Mouse (Mus musculus) liver, postnatal 0 days (tissue): ENCODE measurements at regions not wholly inside any gene's neighbourhood (a gene's known extent, or its start where the extent isn't known, plus 50 kb on each side); places are given as distances from the start of the nearest gene placed in this dataset.

ENCODE experiments used
- ATAC-seq: fragments of 200-750 bp; cut with Nextera tagmentation; 2 replicates; pipeline ENCODE4 v1.8.0; 2017; ENCODE audit warnings: mild to moderate bottlenecking, moderate library complexity
- DNase-seq: peaks from one replicate; pipeline ENCODE4 v3.0.0-alpha.2; 2016
- H3K27ac ChIP-seq: fragments of 300-500 bp; sonication (generic); 2 replicates; pipeline ENCODE4 v1.5.1; 2014; ENCODE audit warnings: antibody characterized with exemption, moderate library complexity, mild to moderate bottlenecking, low read depth
- H3K27me3 ChIP-seq: fragments of 300-500 bp; sonication (generic); 2 replicates; pipeline ENCODE4 v1.6.1; 2014; ENCODE audit warnings: low read length, control low read depth, mixed read lengths; ENCODE audit not compliant: insufficient read depth
- H3K36me3 ChIP-seq: fragments of 300-500 bp; sonication (generic); replicated peaks from 2 replicates; pipeline ENCODE4 v1.6.1; 2014; ENCODE audit warnings: mild to moderate bottlenecking, control low read depth, low read length, moderate library complexity, mixed read lengths; ENCODE audit not compliant: insufficient read depth
- H3K4me1 ChIP-seq: fragments of 300-500 bp; sonication (generic); 2 replicates; pipeline ENCODE4 v1.6.1; 2014; ENCODE audit warnings: antibody characterized with exemption, mild to moderate bottlenecking, control low read depth; ENCODE audit not compliant: insufficient read depth
- H3K4me2 ChIP-seq: fragments of 300-500 bp; sonication (generic); 2 replicates; pipeline ENCODE4 v1.6.1; 2014; ENCODE audit warnings: low read depth, mild to moderate bottlenecking, low read length, moderate library complexity, mixed read lengths
- H3K4me3 ChIP-seq: fragments of 300-500 bp; sonication (generic); 2 replicates; pipeline ENCODE4 v1.5.1; 2014; ENCODE audit warnings: low read depth, low read length
- H3K9ac ChIP-seq: fragments of 300-500 bp; sonication (generic); replicated peaks from 2 replicates; pipeline ENCODE4 v1.6.1; 2014; ENCODE audit warnings: mild to moderate bottlenecking, moderate library complexity
- H3K9me3 ChIP-seq: fragments of 300-500 bp; sonication (generic); 2 replicates; pipeline ENCODE4 v1.6.1; 2016; ENCODE audit warnings: mild to moderate bottlenecking, control low read depth, low read length, mixed read lengths
- CTCF ChIP-seq: sonication (generic); IDR thresholded peaks from 2 replicates; pipeline ENCODE4 v1.5.1; 2016; ENCODE audit warnings: antibody characterized with exemption, low read depth
- EP300 ChIP-seq: IDR thresholded peaks from 2 replicates; pipeline ENCODE4 v1.6.1; 2016; ENCODE audit warnings: antibody characterized with exemption, low read depth, mild to moderate bottlenecking
- WGBS: fragments of 180-500 bp; shearing (Covaris S2); extraction: QIAGEN DNeasy Blood & Tissue Kit; methylation state at CpG from one replicate; pipeline ENCODE4 v1.1.7; 2014; ENCODE audit not compliant: insufficient replicate concordance; 5-methylcytosine and 5-hydroxymethylcytosine counted together

GRCm38 (mm10) chr3:41312492-41312891, 229.6 kb upstream of the Pgrmc2 start:
- no peaks in the 10 kb centered on the region for H3K9me3 ChIP-seq
- TF ChIP-seq CTCF (no peak), EP300 (no peak)
- H3K27me3 ChIP-seq, result no peaks in the 10 kb centered on the region
- no peak overlapping the region for H3K4me3 ChIP-seq
- no peak overlapping the region for H3K27ac ChIP-seq
- DNase-seq (no peak), ATAC-seq (no peak)
- no peak overlapping the region for H3K4me2 ChIP-seq
- WGBS, result 83% methylated on average over 6 of the region's 6 CpGs
- H3K9ac ChIP-seq, result no peak overlapping the region
- H3K36me3 ChIP-seq, result no peaks in the 10 kb centered on the region
- no peaks in the 10 kb centered on the region for H3K4me1 ChIP-seq

GRCm38 (mm10) chr3:41307400-41308028, 224.7 kb upstream of the Pgrmc2 start:
- DNase-seq, result no peak
- Histone ChIP-seq H3K9me3 (no peaks in the 10 kb centered on the region), H3K4me3 (no peak overlapping the region), H3K27ac (no peak overlapping the region), H3K9ac (no peak overlapping the region), H3K27me3 (no peaks in the 10 kb centered on the region), H3K4me2 (no peak overlapping the region), H3K4me1 (no peaks in the 10 kb centered on the region), H3K36me3 (no peaks in the 10 kb centered on the region)
- ATAC-seq, result no peak
- TF ChIP-seq CTCF, result no peak
- TF ChIP-seq EP300, result no peak
- WGBS, result 74% methylated on average over 13 of the region's 13 CpGs

- no peak for ATAC-seq
- H3K27ac ChIP-seq, result no peak overlapping the region
Observed at GRCm38 (mm10) chr3:41302805-41303204, 220.0 kb upstream of the Pgrmc2 start.

GRCm38 (mm10) chr3:41298776-41299175, 215.9 kb upstream of the Pgrmc2 start:
- H3K4me1 ChIP-seq, result no peaks in the 10 kb centered on the region
- no peaks in the 10 kb centered on the region for H3K27me3 ChIP-seq
- H3K4me3 ChIP-seq, result no peak overlapping the region
- ATAC-seq, result no peak
- H3K27ac ChIP-seq, result no peak overlapping the region
- 48% methylated on average over 4 of the region's 4 CpGs for WGBS
- H3K9ac ChIP-seq, result no peak overlapping the region
- no peak for TF ChIP-seq EP300
- TF ChIP-seq CTCF, result no peak
- H3K4me2 ChIP-seq, result no peak overlapping the region
- H3K36me3 ChIP-seq, result no peaks in the 10 kb centered on the region
- no peak for DNase-seq
- no peaks in the 10 kb centered on the region for H3K9me3 ChIP-seq

More at GRCm38 (mm10) chr3:41302805-41303204, 220.0 kb upstream of the Pgrmc2 start:
- TF ChIP-seq EP300, result no peak
- no peak for TF ChIP-seq CTCF
- Histone ChIP-seq H3K4me1 (no peaks in the 10 kb centered on the region), H3K4me2 (no peak overlapping the region), H3K36me3 (no peaks in the 10 kb centered on the region), H3K27me3 (no peaks in the 10 kb centered on the region), H3K9ac (no peak overlapping the region), H3K4me3 (no peak overlapping the region), H3K9me3 (no peaks in the 10 kb centered on the region)
- 56% methylated on average over 3 of the region's 3 CpGs for WGBS
- no peak for DNase-seq

- ATAC-seq (no peak), DNase-seq (no peak)
- TF ChIP-seq EP300 (no peak), CTCF (no peak)
- no peak overlapping the region for H3K4me3 ChIP-seq
- H3K36me3 ChIP-seq, result no peaks in the 10 kb centered on the region
- no peaks in the 10 kb centered on the region for H3K9me3 ChIP-seq
- no peak overlapping the region for H3K9ac ChIP-seq
- no peaks in the 10 kb centered on the region for H3K27me3 ChIP-seq
- no peaks in the 10 kb centered on the region for H3K4me1 ChIP-seq
- no peak overlapping the region for H3K4me2 ChIP-seq
- no peak overlapping the region for H3K27ac ChIP-seq
- 73% methylated on average over 11 of the region's 11 CpGs for WGBS
Observed at GRCm38 (mm10) chr3:41296152-41296809, 213.4 kb upstream of the Pgrmc2 start.

GRCm38 (mm10) chr3:41295150-41295549, 212.3 kb upstream of the Pgrmc2 start:
- H3K9me3 ChIP-seq, result no peaks in the 10 kb centered on the region
- no peaks in the 10 kb centered on the region for H3K27me3 ChIP-seq
- no peak overlapping the region for H3K4me3 ChIP-seq
- ATAC-seq, result no peak
- H3K36me3 ChIP-seq, result no peaks in the 10 kb centered on the region
- no peak overlapping the region for H3K4me2 ChIP-seq
- 64% methylated on average over 8 of the region's 8 CpGs for WGBS
- DNase-seq, result no peak
- TF ChIP-seq CTCF (no peak), EP300 (no peak)
- H3K27ac ChIP-seq, result no peak overlapping the region
- H3K9ac ChIP-seq, result no peak overlapping the region
- H3K4me1 ChIP-seq, result no peaks in the 10 kb centered on the region
